Mouse (Mus musculus) lung, adult 2 months (tissue): ENCODE results near the gene Plekha6.

Source experiments
- CTCF ChIP-seq: fragments of 200-500 bp; IDR thresholded peaks from 2 replicates; pipeline ENCODE4 v1.5.1; 2011; ENCODE audit warnings: mild to moderate bottlenecking, low read length, control low read depth; ENCODE audit not compliant: insufficient read depth
- POLR2A ChIP-seq: fragments of 200-500 bp; IDR thresholded peaks from 2 replicates; pipeline ENCODE4 v1.6.1; 2011; ENCODE audit warnings: low read depth, mild to moderate bottlenecking, control low read depth, low read length, borderline replicate concordance; ENCODE audit errors: extremely low read depth

DNA sequence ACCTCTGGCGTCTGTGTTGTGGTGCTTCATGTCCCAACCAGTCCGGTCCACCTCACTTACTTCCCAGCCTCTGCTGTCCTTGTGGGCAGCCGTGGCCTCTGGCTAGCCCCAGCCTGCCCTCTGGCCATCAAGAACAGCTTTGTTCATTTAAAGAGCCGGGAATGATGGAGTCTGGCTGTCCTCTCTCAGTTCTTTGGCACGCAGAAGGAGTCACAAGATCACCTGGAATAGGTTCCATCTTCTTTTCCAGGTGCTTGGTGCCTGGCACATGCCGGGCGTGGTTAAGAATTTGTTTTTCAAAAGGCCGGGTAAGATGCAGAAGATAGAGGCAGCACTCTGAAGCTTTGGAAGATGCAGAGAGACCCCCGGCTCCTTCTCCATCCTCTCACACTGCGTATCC, 51.7 kb downstream of the Plekha6 start:
- no peak for TF ChIP-seq CTCF
- no peak for TF ChIP-seq POLR2A
